Mouse (Mus musculus) ES-E14 (cell line): ENCODE results near the gene Prex1. TPM values are rescaled to one million over a fixed set of nuclear protein-coding genes. Genes with fewer than 3 reads are reported as not detected.

Experiments used
- DNase-seq: peaks from one replicate; pipeline ENCODE4 v3.0.0-alpha.2; 2013; ENCODE audit warnings: low read depth, low spot score
- H3K27ac ChIP-seq: 2 replicates; pipeline ENCODE4 v1.5.1; 2012; ENCODE audit warnings: low read depth, mild to moderate bottlenecking, low read length, moderate library complexity, mixed read lengths; ENCODE audit not compliant: poor library complexity, insufficient read depth, severe bottlenecking
- H3K36me3 ChIP-seq: 2 replicates; pipeline ENCODE4 v1.6.1; 2012; ENCODE audit warnings: mild to moderate bottlenecking, low read length, moderate library complexity, mixed read lengths; ENCODE audit not compliant: control insufficient read depth, poor library complexity, insufficient read depth, severe bottlenecking
- H3K4me1 ChIP-seq, 2 experiments: fragments of 150-350 bp in 1 of 2; sonication (generic) in 1 of 2; 2 replicates each; pipeline ENCODE4 v1.6.1; 2012; ENCODE audit warnings: low read length in 2 of 2, mild to moderate bottlenecking in 1 of 2, mixed read lengths in 1 of 2; ENCODE audit not compliant: control insufficient read depth in 2 of 2, insufficient read depth in 2 of 2, poor library complexity in 1 of 2
- H3K4me3 ChIP-seq, 2 experiments: fragments of 150-350 bp in 1 of 2; sonication (generic) in 1 of 2; 2 replicates each; pipeline ENCODE4 v1.5.1; 2012; ENCODE audit warnings: low read length in 2 of 2, low read depth in 1 of 2, mild to moderate bottlenecking in 1 of 2, mixed read lengths in 1 of 2; ENCODE audit not compliant: insufficient read depth in 1 of 2, poor library complexity in 1 of 2, severe bottlenecking in 1 of 2
- H3K9ac ChIP-seq: 2 replicates; pipeline ENCODE4 v1.6.1; 2012; ENCODE audit warnings: low read depth, mild to moderate bottlenecking, low read length, mixed read lengths; ENCODE audit not compliant: poor library complexity, insufficient read depth, severe bottlenecking
- H3K9me3 ChIP-seq: fragments of 150-350 bp; sonication (generic); 2 replicates; pipeline ENCODE4 v1.6.1; 2012; ENCODE audit warnings: low read depth, mild to moderate bottlenecking, low read length; ENCODE audit not compliant: control insufficient read depth, insufficient read depth
- CHD2 ChIP-seq: IDR thresholded peaks from 2 replicates; pipeline ENCODE4 v1.6.1; 2014; ENCODE audit warnings: mild to moderate bottlenecking, low read depth, low read length, inconsistent platforms
- HCFC1 ChIP-seq: IDR thresholded peaks from 2 replicates; pipeline ENCODE4 v1.6.1; 2012; ENCODE audit warnings: low read length, inconsistent platforms, borderline replicate concordance; ENCODE audit not compliant: insufficient read depth
- MAFK ChIP-seq: IDR thresholded peaks from 2 replicates; pipeline ENCODE4 v1.6.1; 2014; ENCODE audit warnings: mild to moderate bottlenecking, low read depth, low read length, inconsistent platforms; ENCODE audit not compliant: insufficient read depth
- ZC3H11A ChIP-seq: IDR thresholded peaks from 2 replicates; pipeline ENCODE4 v1.6.1; 2012; ENCODE audit warnings: low read depth, mild to moderate bottlenecking, inconsistent platforms, low read length, borderline replicate concordance
- ZNF384 ChIP-seq: IDR thresholded peaks from 2 replicates; pipeline ENCODE4 v1.6.1; 2012; ENCODE audit warnings: low read depth, low read length, inconsistent platforms
- in situ Hi-C, 2 experiments: fragments of 600-800 bp; cut with MboI; formaldehyde crosslinking; loops; one replicate each; pipeline ENCODE4 v1.15.1; 2025; ENCODE audit warnings: low sequenced_read_pairs in 2 of 2, inconsistent platforms in 1 of 2; ENCODE audit not compliant: unreplicated experiment in 2 of 2
- total RNA-seq: library from RNA; depleted of rRNA; stranded (reverse); fragments of 300-350 nt; gene quantifications from 2 replicates; pipeline ENCODE4 v1.2.3, GENCODE M21; 2012

Gene Prex1
- total RNA-seq, 1 experiment = 1.5 TPM

- Histone ChIP-seq H3K9ac (no peak overlapping the region), H3K4me3 (no peak overlapping the region), H3K27ac (no peak overlapping the region), H3K4me1 (peaks cover 8 to 14% of the 10 kb centered on the region in 2 experiments; a peak in 3 of 4 replicates), H3K9me3 (no peaks in the 10 kb centered on the region), H3K36me3 (no peaks in the 10 kb centered on the region)
- TF ChIP-seq MAFK (no peak), ZNF384 (no peak), ZC3H11A (no peak)
- in situ Hi-C loops = no loop called here
- no peak for DNase-seq
These were observed 168.9 kb downstream of the Prex1 start for GRCm38 (mm10) chr2:166544575-166545251.

DNA sequence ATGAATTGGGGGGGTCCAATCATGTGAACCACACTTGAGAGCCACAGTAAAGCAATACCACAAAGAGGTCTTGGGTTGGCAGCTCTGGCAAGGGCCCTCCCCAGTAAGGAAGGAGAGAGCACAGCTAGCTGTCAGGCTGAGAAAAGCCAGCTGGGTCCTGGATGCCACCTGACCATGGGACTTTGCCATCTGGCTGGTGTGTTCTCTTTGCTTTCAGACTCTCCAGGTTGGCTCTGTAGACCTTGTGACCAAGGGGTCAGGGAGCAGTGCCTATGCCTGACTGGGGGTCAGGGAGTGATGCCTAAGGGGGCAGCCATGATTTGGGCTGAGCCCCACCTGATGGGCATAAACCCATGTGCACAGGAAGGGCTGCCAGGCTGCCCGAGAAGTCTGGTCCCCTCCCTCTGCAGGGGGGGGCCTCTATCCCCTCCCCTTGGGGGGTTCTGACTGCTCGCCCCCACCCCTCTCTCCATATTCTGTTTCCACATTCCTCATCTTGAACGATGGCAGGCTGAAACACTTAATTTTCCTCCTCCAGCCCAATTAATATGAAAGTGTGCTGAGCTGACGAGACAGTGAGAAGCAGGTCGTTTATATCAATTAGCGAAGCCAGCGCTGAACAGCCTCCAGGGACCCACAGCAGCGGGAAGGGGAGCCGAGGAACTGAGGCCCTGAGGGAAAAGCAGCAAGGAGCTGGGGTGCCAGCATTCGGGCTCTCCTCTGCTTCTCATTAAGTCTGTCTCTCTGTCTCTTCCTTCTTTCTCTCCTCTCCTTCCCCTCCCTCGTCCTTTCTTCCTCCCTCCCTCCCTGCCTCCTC is 172.3 kb downstream of the Prex1 start:
- H3K9ac ChIP-seq = no peak overlapping the region
- in situ Hi-C loops = no loop called here
- TF ChIP-seq ZNF384 (no peak), CHD2 (no peak), ZC3H11A (no peak), HCFC1 (no peak), MAFK (no peak)
- DNase-seq = no peak
- H3K36me3 ChIP-seq = no peaks in the 10 kb centered on the region
- no peak overlapping the region; the same call in 1 of the 2 replicates for H3K27ac ChIP-seq
- peaks cover 8 to 14% of the 10 kb centered on the region in 2 experiments; a peak in 3 of 4 replicates for H3K4me1 ChIP-seq
- no peak overlapping the region for H3K4me3 ChIP-seq
- no peaks in the 10 kb centered on the region for H3K9me3 ChIP-seq

DNA sequence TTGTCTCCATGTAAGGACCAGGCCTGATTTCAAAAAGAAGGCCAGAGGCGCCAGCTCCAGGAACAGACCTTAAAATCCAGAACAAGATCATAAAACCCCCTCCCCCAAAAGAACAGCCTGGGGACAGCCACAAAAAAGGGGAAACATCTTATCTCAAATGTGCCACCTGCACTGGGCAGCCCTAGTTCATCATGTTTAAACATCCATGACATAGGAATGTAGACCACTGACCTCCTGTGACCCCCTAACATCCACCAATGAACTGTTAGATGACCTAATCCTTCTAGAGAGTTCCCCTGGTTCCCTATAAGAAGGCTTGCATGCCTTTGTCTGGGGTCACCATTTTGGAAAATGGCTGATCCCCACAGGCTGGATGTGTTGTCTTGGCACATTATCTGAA is 173.4 kb downstream of the Prex1 start:
- Histone ChIP-seq H3K9ac (no peak overlapping the region), H3K27ac (no peak overlapping the region), H3K4me3 (no peak overlapping the region), H3K9me3 (peaks cover 1% of the 10 kb centered on the region), H3K4me1 (peaks cover 5 to 6% of the 10 kb centered on the region in 2 experiments; a peak in 3 of 4 replicates), H3K36me3 (peaks cover 2% of the 10 kb centered on the region; the same call in 1 of the 2 replicates)
- TF ChIP-seq ZC3H11A (no peak), ZNF384 (no peak), MAFK (no peak), CHD2 (no peak), HCFC1 (no peak)
- DNase-seq = no peak
- in situ Hi-C loops = no loop called here

GRCm38 (mm10) chr2:166536896-166537295 is 176.7 kb downstream of the Prex1 start:
- TF ChIP-seq ZC3H11A (no peak), CHD2 (no peak), ZNF384 (no peak), HCFC1 (no peak)
- Histone ChIP-seq H3K4me3 (no peak overlapping the region), H3K4me1 (no peaks in the 10 kb centered on the region), H3K27ac (no peak overlapping the region; the same call in 1 of the 2 replicates), H3K9ac (no peak overlapping the region), H3K9me3 (peaks cover 4% of the 10 kb centered on the region), H3K36me3 (peaks cover 4% of the 10 kb centered on the region; the same call in 1 of the 2 replicates)
- no peak for DNase-seq
- in situ Hi-C loops = no loop called here
